Mouse (Mus musculus) adrenal gland, postnatal 10 days (tissue): ENCODE data around the gene Prodh2. TPM values are rescaled to one million over a fixed set of nuclear protein-coding genes. Genes with fewer than 3 reads are reported as not detected.
"Not testable (repeated sequence)": the region's sequence is repeated elsewhere in the genome, so short reads cannot be mapped to it uniquely, and the experiment has no call there.

Source experiments
- DNase-seq: peaks from one replicate; pipeline ENCODE4 v3.0.0; 2021; ENCODE audit warnings: mixed read lengths
- long read RNA-seq, 2 experiments: library from polyadenylated mRNA; stranded (forward); transcript quantifications; one replicate each; pipeline ENCODE4 v2.0.0; 2021
- total RNA-seq, 2 experiments: library from RNA; stranded (reverse); gene quantifications; 2 replicates each; pipeline ENCODE4 v1.2.3; 2021

The Prodh2 gene
- total RNA-seq = 10 to 100 TPM; 26.0 to 56.1 TPM
- long read RNA-seq, experiment 1, transcript Prodh2-201 (10 exons, 1,853 nt) = major isoform, 94 of 142 reads
- long read RNA-seq, experiment 1, partial matches to known transcripts = 6 of 142 reads
- long read RNA-seq, experiment 1, other reads (novel, unspliced or antisense) = 38 of 142 reads
- long read RNA-seq, experiment 2, partial matches to known transcripts = 1 of 8 reads
- long read RNA-seq, experiment 2, other reads (novel, unspliced or antisense) = 4 of 8 reads

GRCm38 (mm10) chr7:30493401-30493931, at the start of gene Prodh2:
Gene Prodh2 (plus strand): TSS chr7:30493622.
- peak; percentile 18 for DNase-seq

DNA sequence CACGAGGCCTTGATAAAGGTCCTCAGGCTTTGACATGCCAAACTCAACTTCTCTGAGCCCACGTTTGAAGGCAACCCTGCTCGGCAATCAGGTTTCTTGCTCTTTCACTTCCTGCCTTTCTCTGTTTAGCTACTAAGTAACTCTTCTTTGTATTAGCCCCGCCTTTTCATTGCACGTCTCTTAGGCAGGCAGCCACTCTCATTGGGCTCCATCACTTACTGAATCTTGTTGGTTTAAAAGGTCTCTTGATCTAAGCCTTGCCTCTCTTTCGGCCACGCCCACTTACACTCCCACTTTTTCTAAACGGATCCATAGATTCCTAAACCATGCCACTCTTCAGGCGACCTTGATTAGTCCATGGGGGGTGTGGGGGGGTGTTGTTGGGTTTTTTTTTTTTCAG, 49.7 kb upstream of the Prodh2 start:
- no peak for DNase-seq

GRCm38 (mm10) chr7:30444154-30444970, 49.1 kb upstream of the Prodh2 start:
- DNase-seq = peak; percentile 66

DNA sequence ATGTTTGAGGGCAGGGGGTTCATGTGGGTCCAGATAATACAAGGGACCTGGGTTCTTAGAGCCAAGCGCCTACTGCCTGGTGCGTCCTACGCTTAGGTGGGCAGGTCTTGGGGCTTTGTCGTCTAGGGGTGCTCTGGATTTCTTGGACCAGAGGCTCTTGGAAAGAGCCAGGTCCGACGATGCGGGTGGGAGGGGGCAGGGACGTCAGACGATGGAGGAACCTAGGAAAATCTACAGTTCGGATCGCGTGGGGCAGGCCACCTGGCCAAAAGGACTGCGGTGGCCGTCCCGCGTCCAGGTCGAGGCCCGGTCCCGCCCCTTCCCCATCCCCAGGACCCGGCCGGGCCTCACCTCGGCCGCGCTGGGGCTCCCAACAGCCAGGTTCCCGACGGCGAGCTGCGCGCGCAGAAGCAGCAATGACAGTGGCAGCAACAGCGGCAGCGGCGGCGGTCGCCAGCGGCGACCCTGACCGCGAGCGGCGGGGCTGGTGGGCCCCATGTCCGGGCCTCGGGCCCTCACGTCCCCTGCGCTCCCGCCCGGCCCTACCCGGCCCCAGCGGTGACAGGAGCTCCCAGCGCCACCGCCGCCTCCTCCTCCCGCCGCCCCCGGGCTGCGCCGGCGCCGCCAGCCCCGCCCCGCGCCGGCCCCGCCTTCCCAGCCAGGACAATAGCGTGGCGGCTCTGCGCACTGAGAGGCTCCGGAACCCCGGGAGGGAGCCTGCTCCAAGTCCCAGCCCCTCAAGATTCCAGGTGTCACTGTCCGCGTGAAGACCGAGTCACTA, 48.3 kb upstream of the Prodh2 start, which contains the start of gene Aplp1:
Gene Aplp1, minus strand, starts transcription at position 565 of the 781 bp plus-strand sequence.
- DNase-seq = peak; percentile 78

DNA sequence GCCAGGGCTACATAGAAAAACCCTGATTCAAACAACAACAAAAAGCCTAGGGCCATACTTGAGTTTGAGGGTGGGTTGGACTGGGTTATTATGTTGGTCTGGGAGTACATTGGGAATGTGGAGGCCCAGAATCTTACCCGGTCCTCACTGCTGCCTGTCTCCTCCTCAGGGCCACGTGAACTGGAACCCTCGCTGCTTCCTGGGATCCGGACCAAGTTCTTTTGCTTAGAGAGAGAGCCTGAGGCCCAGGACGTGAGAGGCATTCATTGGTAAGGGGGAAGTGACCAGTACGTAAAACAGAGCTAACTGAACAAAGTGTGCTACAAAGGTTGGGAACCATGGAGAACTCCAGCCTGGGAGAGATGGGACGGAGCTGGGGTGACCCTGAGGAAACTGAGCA, 43.2 kb upstream of the Prodh2 start:
- no peak for DNase-seq

DNA sequence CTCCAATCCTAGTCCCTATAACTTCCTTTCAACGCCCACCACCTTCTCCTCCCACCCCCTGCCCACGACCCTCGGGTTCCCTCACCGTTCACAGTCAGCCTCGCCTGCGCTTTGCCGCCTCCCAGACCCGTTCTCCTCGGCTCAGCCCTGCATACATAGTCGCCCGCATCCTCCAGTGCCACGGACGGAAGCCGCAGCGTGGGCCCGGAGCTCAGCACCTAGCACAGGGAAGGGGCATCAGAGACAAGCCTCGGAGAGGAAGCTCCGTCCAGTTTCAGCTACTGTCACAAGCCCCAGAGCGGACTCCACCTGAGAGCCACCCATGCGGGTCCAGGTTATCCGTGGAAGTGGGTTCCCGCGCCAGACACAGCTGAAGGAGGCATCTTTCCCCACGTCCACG, 40.1 kb upstream of the Prodh2 start:
- no peak for DNase-seq

DNA sequence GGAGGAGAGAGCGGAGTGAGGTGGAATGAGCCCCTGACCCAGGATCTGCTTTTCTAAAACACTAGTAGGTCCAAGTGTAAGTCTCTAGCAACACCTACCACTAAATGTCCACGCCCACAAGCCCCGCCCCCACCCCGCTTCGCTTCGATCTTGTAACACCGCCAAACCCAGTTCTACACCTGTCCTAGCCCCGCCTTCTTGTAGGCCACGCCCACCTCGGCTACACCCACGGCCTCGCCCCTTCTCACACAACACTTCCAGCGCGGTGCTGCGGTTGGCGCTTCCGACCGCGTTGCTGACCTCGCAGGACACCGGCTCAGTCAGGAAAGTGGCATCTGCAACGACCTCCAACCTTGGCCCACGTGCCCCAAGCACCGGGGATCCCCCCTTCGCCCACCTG, 39.7 kb upstream of the Prodh2 start:
- DNase-seq = no peak

DNA sequence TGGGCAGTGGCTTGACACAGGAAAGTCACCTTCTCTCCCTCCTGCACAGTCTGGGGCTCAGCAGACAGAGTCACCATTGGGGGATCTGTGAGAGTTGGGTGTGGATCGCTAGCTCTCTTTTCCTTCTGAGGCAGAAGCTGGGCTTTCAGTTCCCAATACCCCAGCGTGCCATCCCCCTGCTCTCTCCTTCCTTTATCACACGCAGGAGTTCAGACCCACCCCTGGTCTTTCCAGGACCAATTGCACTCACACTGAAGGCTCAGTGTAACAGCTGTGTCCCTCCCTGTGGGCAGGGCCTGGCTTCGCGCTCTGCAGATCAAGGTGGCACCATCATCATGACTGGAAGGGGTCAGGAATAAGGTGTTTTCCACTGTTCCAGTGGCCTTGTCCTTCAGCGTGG, 39.2 kb upstream of the Prodh2 start:
- no peak for DNase-seq

GRCm38 (mm10) chr7:30456487-30456886, 36.9 kb upstream of the Prodh2 start:
- DNase-seq = no peak

GRCm38 (mm10) chr7:30456911-30457628, 36.4 kb upstream of the Prodh2 start:
- DNase-seq = no peak

- DNase-seq = no peak
Measured at GRCm38 (mm10) chr7:30457629-30458330, 35.6 kb upstream of the Prodh2 start, which contains the start of the genes Kirrel2 and Nphs1. Gene Kirrel2 (minus strand): TSS chr7:30457690. Gene Nphs1 (plus strand): TSS chr7:30458315.

DNA sequence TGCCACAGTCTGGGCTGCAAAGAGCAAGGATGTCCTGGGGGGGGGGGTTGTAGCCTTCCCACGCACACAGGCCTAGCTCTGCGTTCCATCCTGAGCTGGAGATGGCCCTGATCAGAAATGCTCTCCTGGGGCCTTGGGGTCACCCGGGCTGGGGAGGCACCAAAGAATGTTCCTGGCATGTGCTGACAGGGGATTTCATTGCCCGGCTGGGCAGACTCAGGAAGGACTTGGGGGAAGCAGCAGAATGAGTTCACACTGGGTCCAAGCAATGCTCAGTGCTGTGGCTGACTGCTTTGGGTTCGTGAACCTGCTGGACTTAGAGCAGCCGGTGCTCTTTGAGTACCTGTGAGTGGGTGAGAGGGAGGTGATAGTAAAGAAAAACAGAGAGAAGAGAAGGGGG, 33.9 kb upstream of the Prodh2 start:
- no peak for DNase-seq

- DNase-seq = no peak
Measured at GRCm38 (mm10) chr7:30463568-30463967, 29.9 kb upstream of the Prodh2 start.

- DNase-seq = no peak
Measured at GRCm38 (mm10) chr7:30463996-30464395, 29.4 kb upstream of the Prodh2 start.

DNA sequence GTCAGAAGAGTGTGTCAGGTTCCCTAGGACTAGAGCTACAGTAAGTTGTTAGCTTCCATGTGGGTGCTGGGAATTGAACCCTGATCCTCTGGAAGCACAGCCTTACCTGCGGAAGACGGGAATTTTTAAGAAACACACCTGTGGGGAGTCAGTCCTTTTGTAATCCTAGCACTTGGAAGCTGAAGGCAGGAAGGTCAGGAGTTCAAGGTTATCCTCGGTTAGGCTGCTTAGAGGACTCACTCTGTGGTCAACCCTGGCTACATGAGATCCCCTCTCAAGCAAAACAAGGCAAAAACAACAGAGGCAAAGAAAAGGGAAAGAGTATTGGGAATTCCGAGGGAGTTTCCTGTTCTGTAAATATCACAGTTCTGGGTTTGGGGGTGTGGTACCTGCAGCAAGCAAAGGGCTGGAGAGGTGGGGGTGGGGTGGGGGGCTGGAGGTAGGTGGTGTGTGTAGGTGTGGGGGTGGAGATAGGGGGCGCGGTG, 28.6 kb upstream of the Prodh2 start:
- no peak for DNase-seq

DNA sequence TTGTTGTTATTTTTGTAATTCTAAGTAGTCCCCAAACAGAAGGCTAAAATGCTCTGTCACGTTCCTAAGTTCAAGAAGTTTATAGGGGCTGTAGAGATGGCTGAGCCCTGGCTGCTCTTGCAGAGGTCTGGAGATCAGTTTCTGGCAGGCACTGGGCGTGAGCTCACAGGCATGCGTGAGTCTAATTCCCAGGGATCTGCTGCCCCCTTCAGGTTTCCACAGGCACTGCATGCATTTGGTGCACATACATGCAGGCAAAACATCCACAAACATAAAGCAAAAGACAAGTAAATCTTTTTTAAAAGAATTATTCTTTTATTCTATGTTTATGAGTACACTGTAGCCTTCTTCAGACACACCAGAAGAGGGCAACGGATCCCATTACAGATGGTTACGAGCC, 21.0 kb upstream of the Prodh2 start:
- DNase-seq = peak; percentile 65

- no peak for DNase-seq
Measured at GRCm38 (mm10) chr7:30474999-30475398, 18.4 kb upstream of the Prodh2 start.

DNA sequence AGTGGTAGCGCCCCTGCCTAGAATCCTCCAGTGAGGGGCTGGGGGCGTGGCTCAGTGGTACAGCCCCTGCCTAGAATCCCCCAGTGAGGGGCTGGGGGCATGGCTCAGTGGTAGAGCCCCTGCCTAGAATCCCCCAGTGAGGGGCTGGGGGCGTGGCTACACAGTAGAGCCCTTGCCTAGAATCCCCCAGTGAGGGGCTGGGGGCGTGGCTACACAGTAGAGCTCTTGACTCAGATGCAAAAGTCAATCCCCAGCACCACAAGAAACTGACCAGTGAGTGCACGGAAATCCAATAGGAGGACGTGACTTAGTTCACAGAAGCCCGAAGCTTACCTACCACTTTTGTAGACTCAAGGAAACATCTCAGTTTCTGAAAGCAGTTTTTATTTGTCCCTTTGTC, 17.3 kb upstream of the Prodh2 start:
- not testable (repeated sequence) for DNase-seq

GRCm38 (mm10) chr7:30477415-30478381, 15.7 kb upstream of the Prodh2 start:
- no peak for DNase-seq

DNA sequence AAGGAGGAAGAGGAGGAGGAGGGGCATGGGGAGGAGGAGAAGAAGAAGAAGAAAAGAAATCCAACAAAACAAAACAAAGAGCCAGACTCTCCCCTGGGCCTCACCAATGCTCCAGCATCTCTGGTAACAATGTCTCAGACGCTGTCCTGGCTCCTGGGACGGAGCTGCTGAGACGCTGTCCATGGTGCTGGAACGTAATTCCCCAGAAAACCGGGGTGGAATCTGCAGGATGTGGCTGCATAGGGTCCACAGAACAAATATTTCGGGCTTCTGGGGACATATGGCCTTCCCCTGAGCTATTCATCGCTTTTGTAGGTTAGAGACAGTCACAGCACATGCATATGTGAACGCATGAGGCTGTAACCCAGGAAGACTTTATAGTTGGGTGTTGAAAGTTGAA, 9.2 kb upstream of the Prodh2 start:
- peak; percentile 57 for DNase-seq
